Mouse (Mus musculus) left cerebral cortex, postnatal 10 days (tissue): ENCODE measurements around the gene Fbxo9. TPM values are rescaled to one million over a fixed set of nuclear protein-coding genes. Genes with fewer than 3 reads are reported as not detected.

ENCODE experiments used
- DNase-seq, 2 experiments: peaks; one replicate each; pipeline ENCODE4 v3.0.0; 2021 to 2022; ENCODE audit warnings: low spot score in 2 of 2, mixed read lengths in 1 of 2; ENCODE audit errors: extremely low spot score in 1 of 2
- intact Hi-C: fragments of 180-260 bp; cut with DNase I; formaldehyde crosslinking; loops from one replicate; pipeline ENCODE4 v1.15.1; 2025
- total RNA-seq, 2 experiments: library from RNA; stranded (reverse); gene quantifications; 2 replicates each; pipeline ENCODE4 v1.2.3; 2021

The Fbxo9 gene
- total RNA-seq, 2 experiments from 2014 or later: 116 to 120 TPM

GRCm38 (mm10) chr9:78112770-78113537, 4.1 kb upstream of the Fbxo9 start:
- DNase-seq: peak; percentile 89 to 92
- intact Hi-C loops: loop anchor here (2.0 to 5.0 kb wide), 2 partner anchors 34 to 56 kb away; no protein-coding TSS in a partner anchor

GRCm38 (mm10) chr9:78111456-78111855, 2.6 kb upstream of the Fbxo9 start:
- intact Hi-C loops: loop anchor here (5.0 kb wide), 1 partner anchor 36 kb away; no protein-coding TSS in a partner anchor
- DNase-seq: no peak

- intact Hi-C loops: loop anchor here (5.0 kb wide), 1 partner anchor 38 kb away; no protein-coding TSS in a partner anchor
- no peak for DNase-seq
Observed at GRCm38 (mm10) chr9:78109656-78110055, 791 bp upstream of the Fbxo9 start.

- intact Hi-C loops: no loop called here
- peak; percentile 66 to 86 for DNase-seq
Observed at GRCm38 (mm10) chr9:78107912-78108795, 711 bp downstream of the Fbxo9 start.

GRCm38 (mm10) chr9:78107582-78107911, 1.3 kb downstream of the Fbxo9 start:
- intact Hi-C loops: no loop called here
- no peak for DNase-seq

GRCm38 (mm10) chr9:78106821-78107220, 2.0 kb downstream of the Fbxo9 start:
- no peak for DNase-seq
- intact Hi-C loops: no loop called here

GRCm38 (mm10) chr9:78105501-78105932, 3.3 kb downstream of the Fbxo9 start:
- intact Hi-C loops: no loop called here
- no peak for DNase-seq

- intact Hi-C loops: no loop called here
- no peak for DNase-seq
Observed at GRCm38 (mm10) chr9:78104973-78105372, 3.9 kb downstream of the Fbxo9 start.

- intact Hi-C loops: no loop called here
- no peak for DNase-seq
Observed at GRCm38 (mm10) chr9:78103965-78104560, 4.8 kb downstream of the Fbxo9 start.

- no peak for DNase-seq
- intact Hi-C loops: no loop called here
Observed at GRCm38 (mm10) chr9:78101431-78101830, 7.4 kb downstream of the Fbxo9 start.

GRCm38 (mm10) chr9:78100956-78101355, 7.9 kb downstream of the Fbxo9 start:
- no peak for DNase-seq
- intact Hi-C loops: no loop called here

GRCm38 (mm10) chr9:78096376-78096775, 12.5 kb downstream of the Fbxo9 start:
- intact Hi-C loops: no loop called here

GRCm38 (mm10) chr9:78095686-78096085, 13.2 kb downstream of the Fbxo9 start:
- no peak for DNase-seq
- intact Hi-C loops: no loop called here

More at GRCm38 (mm10) chr9:78096376-78096775, 12.5 kb downstream of the Fbxo9 start:
- DNase-seq: no peak

GRCm38 (mm10) chr9:78090596-78090995, 18.3 kb downstream of the Fbxo9 start:
- no peak for DNase-seq

GRCm38 (mm10) chr9:78089906-78090305, 19.0 kb downstream of the Fbxo9 start:
- intact Hi-C loops: no loop called here
- DNase-seq: peak in 1 of 2 experiments; percentile 38

More at GRCm38 (mm10) chr9:78090596-78090995, 18.3 kb downstream of the Fbxo9 start:
- intact Hi-C loops: no loop called here

GRCm38 (mm10) chr9:78088971-78089370, 19.9 kb downstream of the Fbxo9 start:
- intact Hi-C loops: no loop called here
- no peak for DNase-seq

- no peak for DNase-seq
- intact Hi-C loops: no loop called here
Observed at GRCm38 (mm10) chr9:78088521-78088920, 20.3 kb downstream of the Fbxo9 start.

GRCm38 (mm10) chr9:78087751-78088150, 21.1 kb downstream of the Fbxo9 start:
- no peak for DNase-seq
- intact Hi-C loops: no loop called here

- intact Hi-C loops: no loop called here
- DNase-seq: no peak
Observed at GRCm38 (mm10) chr9:78085722-78086287, 23.1 kb downstream of the Fbxo9 start.
